Mouse (Mus musculus) hindbrain, embryonic 11.5 days (tissue): Measurements from ENCODE around the gene Gm13539. TPM values are rescaled to one million over a fixed set of nuclear protein-coding genes. Genes with fewer than 3 reads are reported as not detected.
A peak's percentile ranks its signal among the peaks of the same experiment; 100 is the strongest.
"Not testable (repeated sequence)": the region's sequence is repeated elsewhere in the genome, so short reads cannot be mapped to it uniquely, and the experiment has no call there.

Source experiments
- ATAC-seq: fragments of 200-750 bp; cut with Nextera tagmentation; 2 replicates; pipeline ENCODE4 v1.8.0; 2017; ENCODE audit warnings: mild to moderate bottlenecking, moderate TSS enrichment, moderate library complexity; ENCODE audit not compliant: low FRiP score
- DNase-seq: peaks from one replicate; pipeline ENCODE4 v3.0.0-alpha.2; 2015; ENCODE audit warnings: low spot score
- H3K27ac ChIP-seq: fragments of 300-500 bp; sonication (generic); 2 replicates; pipeline ENCODE4 v1.5.1; 2014; ENCODE audit warnings: mild to moderate bottlenecking, low read depth, low read length
- H3K27me3 ChIP-seq: fragments of 300-500 bp; sonication (generic); 2 replicates; pipeline ENCODE4 v1.6.1; 2014; ENCODE audit warnings: mild to moderate bottlenecking, low read length, moderate library complexity, mixed read lengths; ENCODE audit not compliant: control insufficient read depth, insufficient read depth
- H3K36me3 ChIP-seq: fragments of 300-500 bp; sonication (generic); 2 replicates; pipeline ENCODE4 v1.6.1; 2014; ENCODE audit warnings: mild to moderate bottlenecking, low read length, moderate library complexity, mixed read lengths; ENCODE audit not compliant: control insufficient read depth, insufficient read depth
- H3K4me1 ChIP-seq: fragments of 300-500 bp; sonication (generic); replicated peaks from 2 replicates; pipeline ENCODE4 v1.6.1; 2014; ENCODE audit warnings: low read length, mixed read lengths; ENCODE audit not compliant: control insufficient read depth, insufficient read depth
- H3K4me2 ChIP-seq: fragments of 300-500 bp; sonication (generic); replicated peaks from 2 replicates; pipeline ENCODE4 v1.6.1; 2014; ENCODE audit warnings: mild to moderate bottlenecking, low read depth, low read length
- H3K4me3 ChIP-seq: fragments of 300-500 bp; sonication (generic); 2 replicates; pipeline ENCODE4 v1.5.1; 2014; ENCODE audit warnings: low read depth, low read length
- H3K9ac ChIP-seq: fragments of 300-500 bp; sonication (generic); 2 replicates; pipeline ENCODE4 v1.6.1; 2014; ENCODE audit warnings: low read depth, low read length
- H3K9me3 ChIP-seq: fragments of 300-500 bp; sonication (generic); 2 replicates; pipeline ENCODE4 v1.6.1; 2016; ENCODE audit warnings: low read length; ENCODE audit not compliant: control insufficient read depth
- WGBS: fragments of 180-500 bp; shearing (Covaris S2); extraction: QIAGEN DNeasy Blood & Tissue Kit; methylation state at CpG from one replicate; pipeline ENCODE4 v1.1.7; 2014; 5-methylcytosine and 5-hydroxymethylcytosine counted together
- polyA plus RNA-seq: library from polyadenylated mRNA; unstranded; fragments of >200 nt; fragmentation: Nextera tagmentation; extraction: Ambion mirVana; gene quantifications from 2 replicates; pipeline ENCODE4 v1.2.1, GENCODE M21; 2014

Gene Gm13539
- polyA plus RNA-seq, 1 experiment from 2014 or later, result not detected

DNA sequence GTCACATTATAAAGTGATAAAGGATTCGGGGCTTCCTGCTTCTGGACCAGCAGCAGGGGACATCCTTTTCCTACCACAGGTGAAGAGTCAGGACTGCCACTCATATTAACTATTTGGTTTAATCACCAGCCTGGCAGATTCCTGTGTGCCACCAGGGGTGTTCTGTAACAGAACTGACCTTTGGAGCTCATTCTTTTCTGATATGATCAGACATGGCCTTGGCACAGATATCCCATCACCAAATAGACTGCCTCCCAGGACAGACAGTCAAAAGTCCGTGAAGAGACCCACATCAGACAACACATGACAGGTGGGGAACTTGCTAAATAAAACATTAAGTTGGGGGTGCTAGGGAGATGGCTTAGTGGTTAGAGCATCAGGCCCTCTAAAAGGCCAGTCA, 29.7 kb downstream of the Gm13539 start:
- Histone ChIP-seq H3K27ac (no peak overlapping the region), H3K4me3 (no peak overlapping the region), H3K9me3 (no peaks in the 10 kb centered on the region), H3K27me3 (no peaks in the 10 kb centered on the region), H3K9ac (no peak overlapping the region), H3K4me1 (no peaks in the 10 kb centered on the region), H3K36me3 (no peaks in the 10 kb centered on the region), H3K4me2 (no peak overlapping the region)
- no peak for ATAC-seq
- WGBS, result 73% methylated on average over 2 of the region's 2 CpGs
- DNase-seq, result no peak

DNA sequence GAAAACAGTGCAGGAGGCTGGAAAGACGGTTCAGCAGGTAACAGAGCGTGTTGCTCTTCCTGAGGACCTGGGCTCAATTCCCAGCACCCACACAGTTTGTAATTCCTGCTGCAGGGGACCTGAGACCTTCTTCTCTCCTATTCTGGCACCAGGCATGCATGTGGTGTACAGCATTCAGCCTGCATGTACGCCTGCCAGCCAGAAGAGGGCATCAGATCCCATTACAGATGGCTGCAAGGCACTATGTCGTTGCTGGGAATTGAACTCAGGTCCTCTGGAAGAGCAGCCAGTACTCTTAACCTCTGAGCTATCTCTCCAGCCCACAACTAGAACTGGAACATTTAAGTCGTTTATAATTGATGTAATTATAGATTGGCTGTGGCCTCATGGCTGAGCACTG, 31.3 kb downstream of the Gm13539 start:
- ATAC-seq (no peak), DNase-seq (no peak)
- Histone ChIP-seq H3K27ac (no peak overlapping the region), H3K9ac (no peak overlapping the region), H3K9me3 (no peaks in the 10 kb centered on the region), H3K4me1 (no peaks in the 10 kb centered on the region), H3K4me3 (no peak overlapping the region), H3K27me3 (no peaks in the 10 kb centered on the region), H3K4me2 (no peak overlapping the region), H3K36me3 (no peaks in the 10 kb centered on the region)
- WGBS, result 82% methylated on average over 5 of the region's 5 CpGs

DNA sequence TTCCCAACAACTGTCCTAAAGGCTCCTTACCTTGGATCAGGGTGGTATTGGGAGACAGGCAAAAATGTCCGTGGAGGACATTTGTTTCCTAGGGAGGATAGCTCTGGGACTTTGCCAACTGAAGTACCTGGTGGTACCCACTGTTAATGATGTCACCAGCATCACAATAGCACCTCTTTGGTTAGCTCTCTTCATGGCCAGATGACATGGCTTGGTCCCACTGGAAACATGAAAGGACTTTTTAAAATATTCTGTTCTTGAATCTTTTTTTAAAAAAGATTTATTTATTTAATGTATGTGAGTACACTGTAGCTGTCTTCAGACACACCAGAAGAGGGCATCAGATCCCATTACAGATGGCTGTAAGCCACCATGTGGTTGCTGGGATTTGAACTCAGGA, 33.7 kb downstream of the Gm13539 start, which contains the start of gene Glt6d1:
TSS of gene Glt6d1 (minus strand) at position 101 of the 400 bp plus-strand sequence.
- not testable (repeated sequence) for H3K4me2 ChIP-seq, H3K9ac ChIP-seq, H3K4me3 ChIP-seq, H3K9me3 ChIP-seq, H3K4me1 ChIP-seq, H3K27me3 ChIP-seq, H3K27ac ChIP-seq, H3K36me3 ChIP-seq, ATAC-seq, DNase-seq
- 82% methylated on average over 1 of the region's 1 CpGs for WGBS

- WGBS, result 100% methylated on average over 1 of the region's 1 CpGs
- Histone ChIP-seq H3K27ac (no peak within 1 kb of the TSS), H3K36me3 (no peaks in the 10 kb centered on the region), H3K9me3 (no peaks in the 10 kb centered on the region), H3K9ac (no peak within 1 kb of the TSS), H3K4me1 (no peaks in the 10 kb centered on the region), H3K4me3 (no peak within 1 kb of the TSS), H3K27me3 (no peaks in the 10 kb centered on the region), H3K4me2 (no peak within 1 kb of the TSS)
- no peak for ATAC-seq
- DNase-seq, result no peak
Measured at GRCm38 (mm10) chr2:25822806-25823205, 40.7 kb downstream of the Gm13539 start, which contains the start of gene Lcn9. Lcn9 (plus strand) TSS chr2:25823153.

- no peak overlapping the region for H3K4me2 ChIP-seq
- no peaks in the 10 kb centered on the region for H3K36me3 ChIP-seq
- WGBS, result 89% methylated on average over 3 of the region's 3 CpGs
- no peak for DNase-seq
- H3K4me1 ChIP-seq, result no peaks in the 10 kb centered on the region
- H3K27me3 ChIP-seq, result no peaks in the 10 kb centered on the region
- no peak overlapping the region for H3K4me3 ChIP-seq
- no peak overlapping the region for H3K9ac ChIP-seq
- ATAC-seq, result no peak
- H3K9me3 ChIP-seq, result no peaks in the 10 kb centered on the region
- H3K27ac ChIP-seq, result no peak overlapping the region
Measured at GRCm38 (mm10) chr2:25824751-25825150, 42.7 kb downstream of the Gm13539 start.

GRCm38 (mm10) chr2:25828344-25828947, 46.4 kb downstream of the Gm13539 start:
- no peak overlapping the region for H3K9ac ChIP-seq
- H3K27me3 ChIP-seq, result no peaks in the 10 kb centered on the region
- no peaks in the 10 kb centered on the region for H3K4me1 ChIP-seq
- H3K4me2 ChIP-seq, result no peak overlapping the region
- DNase-seq (no peak), ATAC-seq (no peak)
- no peak overlapping the region for H3K4me3 ChIP-seq
- H3K27ac ChIP-seq, result no peak overlapping the region
- no peaks in the 10 kb centered on the region for H3K9me3 ChIP-seq
- 79% methylated on average over 8 of the region's 8 CpGs for WGBS
- no peaks in the 10 kb centered on the region for H3K36me3 ChIP-seq

GRCm38 (mm10) chr2:25830786-25831185, 48.7 kb downstream of the Gm13539 start:
- 87% methylated on average over 3 of the region's 3 CpGs for WGBS
- no peak overlapping the region for H3K4me2 ChIP-seq
- no peak overlapping the region for H3K27ac ChIP-seq
- H3K9ac ChIP-seq, result no peak overlapping the region
- H3K27me3 ChIP-seq, result no peaks in the 10 kb centered on the region
- no peak overlapping the region for H3K4me3 ChIP-seq
- H3K36me3 ChIP-seq, result no peaks in the 10 kb centered on the region
- no peaks in the 10 kb centered on the region for H3K4me1 ChIP-seq
- ATAC-seq, result no peak
- no peak for DNase-seq
- H3K9me3 ChIP-seq, result no peaks in the 10 kb centered on the region

DNA sequence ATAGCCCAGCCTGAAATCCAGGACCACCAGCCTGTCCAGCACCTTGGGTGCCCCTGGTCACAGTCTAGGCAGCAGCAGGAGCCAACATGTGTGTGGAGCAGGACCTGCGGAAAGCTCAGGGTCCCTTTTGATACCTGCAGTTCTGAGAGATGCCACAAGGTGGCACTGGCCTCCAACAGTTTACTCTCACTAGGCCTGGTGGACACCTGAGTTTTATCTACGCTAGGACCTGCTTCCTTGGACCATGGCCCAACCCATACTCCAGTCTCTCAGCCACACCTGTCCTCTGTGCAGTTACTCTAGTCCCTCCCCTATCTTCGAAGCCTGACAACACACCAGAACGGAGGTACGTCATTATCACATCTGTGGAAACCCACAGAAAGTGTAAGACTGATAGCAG, 54.2 kb downstream of the Gm13539 start:
- Histone ChIP-seq H3K4me2 (no peak overlapping the region), H3K9ac (no peak overlapping the region), H3K4me1 (no peaks in the 10 kb centered on the region), H3K9me3 (no peaks in the 10 kb centered on the region), H3K4me3 (no peak overlapping the region), H3K27me3 (no peaks in the 10 kb centered on the region), H3K36me3 (no peaks in the 10 kb centered on the region), H3K27ac (no peak overlapping the region)
- 54% methylated on average over 5 of the region's 5 CpGs for WGBS
- DNase-seq (peak; percentile 86), ATAC-seq (no peak; the same call in 1 of the 2 replicates)
